Mouse (Mus musculus) liver, embryonic 14.5 days (tissue): ENCODE data around the gene Atp6v0e. TPM values are rescaled to one million over a fixed set of nuclear protein-coding genes. Genes with fewer than 3 reads are reported as not detected.
A peak's percentile ranks its signal among the peaks of the same experiment; 100 is the strongest.

Experiments
- ATAC-seq: fragments of 200-750 bp; cut with Nextera tagmentation; 2 replicates; pipeline ENCODE4 v1.8.0; 2017; ENCODE audit warnings: moderate number of reproducible peaks, mild to moderate bottlenecking, moderate library complexity; ENCODE audit not compliant: insufficient read depth
- DNase-seq, 3 experiments: peaks; one replicate each; pipeline ENCODE4 v3.0.0-alpha.2; 2012 to 2013; ENCODE audit warnings: low read depth in 3 of 3, low spot score in 3 of 3
- H3K27ac ChIP-seq: fragments of 300-500 bp; sonication (generic); 2 replicates; pipeline ENCODE4 v1.5.1; 2014; ENCODE audit warnings: moderate library complexity, mild to moderate bottlenecking, control low read depth, inconsistent platforms
- H3K27me3 ChIP-seq: fragments of 300-500 bp; sonication (generic); 2 replicates; pipeline ENCODE4 v1.6.1; 2014; ENCODE audit warnings: mild to moderate bottlenecking, low read length, moderate library complexity; ENCODE audit not compliant: control insufficient read depth, insufficient read depth
- H3K36me3 ChIP-seq: fragments of 300-500 bp; sonication (generic); replicated peaks from 2 replicates; pipeline ENCODE4 v1.6.1; 2014; ENCODE audit warnings: low read depth; ENCODE audit not compliant: control insufficient read depth, insufficient read depth
- H3K4me1 ChIP-seq, 2 experiments: fragments of 200-500 bp in 1 of 2; fragments of 300-500 bp in 1 of 2; sonication (generic) in 1 of 2; replicated peaks; 2 replicates each; pipeline ENCODE4 v1.6.1; 2012 to 2014; ENCODE audit warnings: antibody characterized with exemption in 1 of 2, inconsistent platforms in 1 of 2, low read length in 1 of 2; ENCODE audit not compliant: control insufficient read depth in 2 of 2, insufficient read depth in 2 of 2
- H3K4me2 ChIP-seq: fragments of 300-500 bp; sonication (generic); 2 replicates; pipeline ENCODE4 v1.6.1; 2014; ENCODE audit warnings: low read depth, mild to moderate bottlenecking, control low read depth, moderate library complexity
- H3K4me3 ChIP-seq, 2 experiments: fragments of 200-500 bp in 1 of 2; fragments of 300-500 bp in 1 of 2; sonication (generic) in 1 of 2; 2 replicates each; pipeline ENCODE4 v1.5.1; 2012 to 2014; ENCODE audit warnings: low read depth in 2 of 2, low read length in 2 of 2, mild to moderate bottlenecking in 2 of 2, control low read depth in 1 of 2, inconsistent platforms in 1 of 2, moderate library complexity in 1 of 2; ENCODE audit not compliant: insufficient read depth in 1 of 2
- H3K9ac ChIP-seq: fragments of 300-500 bp; sonication (generic); replicated peaks from 2 replicates; pipeline ENCODE4 v1.6.1; 2014; ENCODE audit warnings: mild to moderate bottlenecking, control low read depth, moderate library complexity
- H3K9me3 ChIP-seq: fragments of 300-500 bp; sonication (generic); 2 replicates; pipeline ENCODE4 v1.6.1; 2016; ENCODE audit warnings: low read length, mixed read lengths; ENCODE audit not compliant: control insufficient read depth
- CTCF ChIP-seq: IDR thresholded peaks from 2 replicates; pipeline ENCODE4 v1.5.1; 2016; ENCODE audit warnings: antibody characterized with exemption, low read depth, control low read depth
- EP300 ChIP-seq: IDR thresholded peaks from 2 replicates; pipeline ENCODE4 v1.6.1; 2016; ENCODE audit warnings: antibody characterized with exemption, low read depth
- WGBS: fragments of 180-500 bp; shearing (Covaris S2); extraction: QIAGEN DNeasy Blood & Tissue Kit; methylation state at CpG from one replicate; pipeline ENCODE4 v1.1.7; 2014; ENCODE audit not compliant: insufficient replicate concordance; 5-methylcytosine and 5-hydroxymethylcytosine counted together
- polyA plus RNA-seq, 2 experiments: library from polyadenylated mRNA; depleted of rRNA in 1 of 2; stranded (reverse) in 1 of 2; unstranded in 1 of 2; fragments of >200 nt; fragmentation: Nextera tagmentation in 1 of 2; extraction: Ambion mirVana in 1 of 2; gene quantifications; 2 replicates each; pipeline versions ENCODE4 v1.2.1 to v1.2.3; 2012 to 2014

The Atp6v0e gene
- polyA plus RNA-seq, 2 experiments: 99.3 to 209 TPM

GRCm38 (mm10) chr17:26708993-26709590 is 46.1 kb downstream of the Atp6v0e start:
- 55% methylated on average over 9 of the region's 9 CpGs for WGBS
- peaks cover 39 to 58% of the 10 kb centered on the region in 2 experiments for H3K4me1 ChIP-seq
- no peak for TF ChIP-seq EP300
- no peak for TF ChIP-seq CTCF
- DNase-seq (no peak), ATAC-seq (no peak)
- peak overlapping the region; percentile 45; the same call in 1 of the 2 replicates for H3K9ac ChIP-seq
- no peaks in the 10 kb centered on the region for H3K36me3 ChIP-seq
- peak overlapping the region; percentile 78 for H3K27ac ChIP-seq
- H3K4me2 ChIP-seq: peak overlapping the region; percentile 51
- no peaks in the 10 kb centered on the region for H3K27me3 ChIP-seq
- H3K9me3 ChIP-seq: no peaks in the 10 kb centered on the region
- H3K4me3 ChIP-seq: no peak overlapping the region

- peaks cover 44 to 64% of the 10 kb centered on the region in 2 experiments for H3K4me1 ChIP-seq
- WGBS: 8% methylated on average over 6 of the region's 6 CpGs
- no peak overlapping the region for H3K4me3 ChIP-seq
- H3K27me3 ChIP-seq: no peaks in the 10 kb centered on the region
- H3K36me3 ChIP-seq: no peaks in the 10 kb centered on the region
- TF ChIP-seq CTCF (no peak), EP300 (peak; percentile 64)
- peak overlapping the region; percentile 78 for H3K27ac ChIP-seq
- peak overlapping the region; percentile 45 for H3K9ac ChIP-seq
- peak overlapping the region; percentile 51 for H3K4me2 ChIP-seq
- ATAC-seq (peak; percentile 61), DNase-seq (peak; percentile 41 to 48 (median 41))
- H3K9me3 ChIP-seq: no peaks in the 10 kb centered on the region
Measured at GRCm38 (mm10) chr17:26710049-26710448, 47.0 kb downstream of the Atp6v0e start.

GRCm38 (mm10) chr17:26715271-26715758 is 52.3 kb downstream of the Atp6v0e start, which contains the start of gene Crebrf:
TSS of gene Crebrf (plus strand) at chr17:26715650.
- Histone ChIP-seq H3K4me2 (peak within 1 kb of the TSS; percentile 90), H3K4me1 (peaks cover 23 to 24% of the 10 kb centered on the region in 2 experiments), H3K27me3 (no peaks in the 10 kb centered on the region), H3K27ac (peak within 1 kb of the TSS; percentile 90), H3K4me3 (peak within 1 kb of the TSS; percentile 86 to 87), H3K36me3 (no peaks in the 10 kb centered on the region), H3K9ac (peak within 1 kb of the TSS; percentile 83), H3K9me3 (no peaks in the 10 kb centered on the region)
- TF ChIP-seq EP300 (no peak), CTCF (no peak)
- ATAC-seq (peak; percentile 61), DNase-seq (peak; percentile 95 to 96 (median 96))
- WGBS: under 1% methylated on average over 41 of the region's 41 CpGs

DNA sequence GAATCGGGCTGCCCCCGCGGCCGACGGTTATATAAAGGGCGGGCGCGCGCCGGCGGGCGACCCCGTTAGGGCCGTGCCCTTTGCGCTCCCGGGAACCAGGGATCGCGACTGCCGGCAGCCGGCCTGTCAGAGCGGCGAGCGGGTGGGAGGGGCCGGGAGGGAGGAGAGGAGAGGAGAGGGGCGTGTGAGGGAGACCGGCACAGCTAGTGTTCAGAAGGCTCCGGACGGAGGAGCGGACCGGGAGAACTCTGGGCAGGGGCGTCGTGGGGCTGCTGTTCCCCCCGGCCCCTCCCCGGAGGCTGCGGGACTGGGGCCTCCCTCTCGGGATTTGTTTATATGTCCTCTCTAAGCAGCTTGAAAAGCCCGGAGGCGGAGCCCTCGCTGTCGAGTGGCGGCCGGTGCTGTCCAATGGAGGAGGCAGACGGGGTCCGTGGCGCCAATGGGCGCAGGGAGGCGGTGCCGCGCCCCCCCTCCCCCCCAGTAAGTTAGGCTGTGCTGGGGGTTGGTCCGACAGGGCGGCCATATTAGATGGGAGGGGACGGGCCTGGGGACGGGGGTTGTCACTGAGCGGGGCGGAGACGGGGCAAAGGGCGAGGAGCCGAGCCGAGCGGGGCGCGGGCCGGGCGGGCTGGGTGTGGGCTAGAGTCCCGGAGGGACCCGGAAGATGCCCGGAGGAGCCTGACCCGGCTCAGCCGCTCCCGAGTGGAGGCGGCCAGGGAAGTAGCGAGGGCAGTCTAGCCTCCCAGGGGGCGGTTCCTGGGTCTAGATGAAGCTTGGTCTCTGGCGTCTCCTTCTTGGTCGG is 53.1 kb downstream of the Atp6v0e start:
- Histone ChIP-seq H3K4me2 (peak overlapping the region; percentile 90), H3K4me1 (peaks cover 19 to 21% of the 10 kb centered on the region in 2 experiments), H3K4me3 (peak overlapping the region; percentile 86 to 87), H3K36me3 (no peaks in the 10 kb centered on the region), H3K9ac (peak overlapping the region; percentile 83), H3K27me3 (no peaks in the 10 kb centered on the region), H3K27ac (peak overlapping the region; percentile 90), H3K9me3 (no peaks in the 10 kb centered on the region)
- peak; percentile 95 to 96 (median 96) for DNase-seq
- TF ChIP-seq CTCF: no peak
- peak; percentile 56 for TF ChIP-seq EP300
- peak; percentile 96 for ATAC-seq
- under 1% methylated on average over 70 of the region's 75 CpGs for WGBS

GRCm38 (mm10) chr17:26717868-26718267 is 54.8 kb downstream of the Atp6v0e start:
- ATAC-seq (no peak), DNase-seq (no peak)
- TF ChIP-seq CTCF: peak; percentile 26; the same call in 1 of the 2 replicates
- no peak for TF ChIP-seq EP300
- no peaks in the 10 kb centered on the region for H3K27me3 ChIP-seq
- H3K9ac ChIP-seq: no peak overlapping the region
- WGBS: 55% methylated on average over 2 of the region's 2 CpGs
- no peak overlapping the region for H3K4me3 ChIP-seq
- H3K36me3 ChIP-seq: no peaks in the 10 kb centered on the region
- no peaks in the 10 kb centered on the region for H3K9me3 ChIP-seq
- H3K27ac ChIP-seq: no peak overlapping the region
- H3K4me2 ChIP-seq: no peak overlapping the region
- peaks cover 26% of the 10 kb centered on the region in 2 experiments for H3K4me1 ChIP-seq
